Mouse (Mus musculus) forebrain, embryonic 15.5 days (tissue): Measurements from ENCODE around the gene Qrfpr. TPM values are rescaled to one million over a fixed set of nuclear protein-coding genes. Genes with fewer than 3 reads are reported as not detected.

Source experiments
- ATAC-seq: fragments of 200-750 bp; cut with Nextera tagmentation; replicated peaks from 2 replicates; pipeline ENCODE4 v1.8.0; 2017; ENCODE audit warnings: mild to moderate bottlenecking, moderate TSS enrichment, moderate library complexity
- H3K27ac ChIP-seq: fragments of 300-500 bp; sonication (generic); replicated peaks from 2 replicates; pipeline ENCODE4 v1.5.1; 2015; ENCODE audit warnings: mild to moderate bottlenecking, inconsistent platforms
- H3K27me3 ChIP-seq: fragments of 300-500 bp; sonication (generic); 2 replicates; pipeline ENCODE4 v1.6.1; 2015; ENCODE audit warnings: inconsistent platforms
- H3K36me3 ChIP-seq: fragments of 300-500 bp; sonication (generic); 2 replicates; pipeline ENCODE4 v1.6.1; 2015; ENCODE audit warnings: mild to moderate bottlenecking, inconsistent platforms
- H3K4me1 ChIP-seq: fragments of 300-500 bp; sonication (generic); 2 replicates; pipeline ENCODE4 v1.6.1; 2015; ENCODE audit warnings: inconsistent platforms
- H3K4me2 ChIP-seq: fragments of 300-500 bp; sonication (generic); replicated peaks from 2 replicates; pipeline ENCODE4 v1.6.1; 2015; ENCODE audit warnings: mild to moderate bottlenecking, inconsistent platforms
- H3K4me3 ChIP-seq: fragments of 300-500 bp; sonication (generic); 2 replicates; pipeline ENCODE4 v1.5.1; 2015; ENCODE audit warnings: mild to moderate bottlenecking, inconsistent platforms
- H3K9ac ChIP-seq: fragments of 300-500 bp; sonication (generic); replicated peaks from 2 replicates; pipeline ENCODE4 v1.6.1; 2015; ENCODE audit warnings: mild to moderate bottlenecking, inconsistent platforms
- H3K9me3 ChIP-seq: fragments of 300-500 bp; sonication (generic); 2 replicates; pipeline ENCODE4 v1.6.1; 2016; ENCODE audit warnings: inconsistent platforms
- WGBS: fragments of 180-500 bp; shearing (Covaris S2); methylation state at CpG from one replicate; pipeline ENCODE4 v1.1.7; 2015; ENCODE audit warnings: mixed read lengths; 5-methylcytosine and 5-hydroxymethylcytosine counted together
- polyA plus RNA-seq: library from polyadenylated mRNA; unstranded; fragments of >200 nt; fragmentation: Nextera tagmentation; extraction: Ambion mirVana; gene quantifications from 2 replicates; pipeline ENCODE4 v1.2.1, GENCODE M21; 2015

The Qrfpr gene
- polyA plus RNA-seq, 1 experiment from 2014 or later: 2.1 TPM

DNA sequence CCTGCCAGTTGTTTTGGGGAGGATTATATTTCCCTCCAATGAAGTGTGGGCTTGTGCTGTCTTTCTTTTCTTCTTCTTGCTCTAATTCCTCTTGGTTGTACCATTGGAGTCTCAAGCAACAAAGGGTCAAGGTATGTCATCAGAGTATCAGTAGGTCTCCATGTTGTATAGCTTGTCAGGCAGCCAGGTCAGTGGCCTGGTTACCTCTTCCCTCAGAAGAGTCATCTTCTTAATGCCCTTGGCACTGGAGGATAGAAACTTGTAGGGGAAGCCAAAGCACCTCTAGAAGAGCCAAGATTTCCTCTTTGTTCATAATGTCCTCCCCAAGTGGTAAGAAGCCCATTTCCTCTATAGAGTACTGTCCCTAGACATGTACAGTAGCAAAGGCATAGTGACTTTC lies 83.1 kb downstream of the Qrfpr start:
- Histone ChIP-seq H3K9ac (no peak overlapping the region), H3K27me3 (no peaks in the 10 kb centered on the region), H3K36me3 (no peaks in the 10 kb centered on the region), H3K4me1 (no peaks in the 10 kb centered on the region), H3K4me3 (no peak overlapping the region), H3K4me2 (no peak overlapping the region), H3K9me3 (no peaks in the 10 kb centered on the region), H3K27ac (no peak overlapping the region)
- ATAC-seq: no peak

- H3K27me3 ChIP-seq: no peaks in the 10 kb centered on the region
- no peaks in the 10 kb centered on the region for H3K4me1 ChIP-seq
- no peak overlapping the region for H3K9ac ChIP-seq
- H3K27ac ChIP-seq: no peak overlapping the region
- 71% methylated on average over 1 of the region's 1 CpGs for WGBS
- no peak overlapping the region for H3K4me3 ChIP-seq
- no peaks in the 10 kb centered on the region for H3K9me3 ChIP-seq
- H3K36me3 ChIP-seq: no peaks in the 10 kb centered on the region
- no peak overlapping the region for H3K4me2 ChIP-seq
- ATAC-seq: no peak
These were observed 83.9 kb downstream of the Qrfpr start for GRCm38 (mm10) chr3:36138171-36138660.

DNA sequence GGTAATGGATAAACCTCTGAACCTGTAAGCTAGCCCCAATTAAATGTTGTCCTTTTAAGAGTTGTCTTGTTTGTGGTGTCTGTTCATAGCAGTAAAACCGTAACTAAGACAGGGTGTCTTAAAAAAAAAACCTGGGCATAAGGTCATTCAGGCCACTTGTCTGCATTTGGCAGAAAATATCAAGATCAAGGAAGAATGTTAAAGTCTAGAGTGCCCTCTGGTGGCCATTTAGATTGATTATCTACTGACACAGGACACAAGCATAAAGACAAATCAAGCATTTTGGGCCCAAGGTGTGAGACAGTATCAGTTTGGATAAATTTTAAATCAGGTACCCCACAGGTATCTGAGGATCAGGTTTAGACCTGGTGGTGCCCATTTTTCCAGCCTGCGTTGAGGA lies 84.6 kb downstream of the Qrfpr start:
- Histone ChIP-seq H3K4me2 (no peak overlapping the region), H3K4me1 (no peaks in the 10 kb centered on the region), H3K9ac (no peak overlapping the region), H3K27me3 (no peaks in the 10 kb centered on the region), H3K36me3 (no peaks in the 10 kb centered on the region), H3K4me3 (no peak overlapping the region), H3K9me3 (no peaks in the 10 kb centered on the region), H3K27ac (no peak overlapping the region)
- no peak for ATAC-seq
- 56% methylated on average over 2 of the region's 2 CpGs for WGBS

- no peak for ATAC-seq
These were observed 86.0 kb downstream of the Qrfpr start for GRCm38 (mm10) chr3:36136152-36136551.

More at GRCm38 (mm10) chr3:36136152-36136551, 86.0 kb downstream of the Qrfpr start:
- H3K4me2 ChIP-seq: no peak overlapping the region
- H3K36me3 ChIP-seq: no peaks in the 10 kb centered on the region
- no peaks in the 10 kb centered on the region for H3K27me3 ChIP-seq
- no peak overlapping the region for H3K9ac ChIP-seq
- H3K9me3 ChIP-seq: no peaks in the 10 kb centered on the region
- H3K4me3 ChIP-seq: no peak overlapping the region
- no peaks in the 10 kb centered on the region for H3K4me1 ChIP-seq
- H3K27ac ChIP-seq: no peak overlapping the region

Other genes starting within 250 kb of the Qrfpr start
- gene Mccc1, start 221.6 kb downstream of the Qrfpr start, polyA plus RNA-seq: 30.4 and 31.9 TPM in 2 replicates
- gene Ccdc144b, start 168.8 kb downstream of the Qrfpr start, polyA plus RNA-seq: not detected in 2 replicates
- 104 and 105 TPM in 2 replicates for gene Acad9, start 156.3 kb downstream of the Qrfpr start, polyA plus RNA-seq
- gene D3Ertd254e, start 71.3 kb downstream of the Qrfpr start, polyA plus RNA-seq: 13.6 and 16.6 TPM in 2 replicates